Mouse (Mus musculus) 3T3-L1 (cell line): ENCODE measurements around the gene Zmym6.
"Not testable (repeated sequence)": the region's sequence is repeated elsewhere in the genome, so short reads cannot be mapped to it uniquely, and the experiment has no call there.

Experiments used
- DNase-seq: peaks from one replicate; pipeline ENCODE4 v3.0.0-alpha.2; 2015; ENCODE audit warnings: low read depth, low spot score

Gene Zmym6

GRCm38 (mm10) chr4:127076875-127077548, at the start of gene Zmym6:
Zmym6 (plus strand) TSS chr4:127077383.
- peak; percentile 84 for DNase-seq

DNA sequence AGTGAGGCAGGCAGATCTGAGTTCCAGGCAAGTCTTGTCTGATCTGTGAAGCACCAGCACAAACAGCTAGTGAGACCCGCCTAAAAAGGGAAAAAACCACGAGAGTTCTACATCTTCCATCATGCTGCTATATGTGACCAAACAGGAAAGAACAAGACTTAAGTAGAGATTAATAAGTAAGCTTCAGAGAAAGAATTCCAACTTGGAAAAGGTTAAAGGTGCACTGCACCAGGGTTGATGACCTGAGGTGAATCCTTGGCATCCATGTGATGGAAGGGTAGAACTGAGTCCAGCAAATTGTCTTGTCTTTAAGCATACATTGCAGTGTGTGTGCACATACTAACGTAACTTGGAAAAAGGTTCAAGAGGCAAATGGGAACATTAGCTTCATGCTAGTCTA, 40.0 kb upstream of the Zmym6 start:
- no peak for DNase-seq

GRCm38 (mm10) chr4:127037908-127038827, 39.0 kb upstream of the Zmym6 start:
- no peak for DNase-seq

DNA sequence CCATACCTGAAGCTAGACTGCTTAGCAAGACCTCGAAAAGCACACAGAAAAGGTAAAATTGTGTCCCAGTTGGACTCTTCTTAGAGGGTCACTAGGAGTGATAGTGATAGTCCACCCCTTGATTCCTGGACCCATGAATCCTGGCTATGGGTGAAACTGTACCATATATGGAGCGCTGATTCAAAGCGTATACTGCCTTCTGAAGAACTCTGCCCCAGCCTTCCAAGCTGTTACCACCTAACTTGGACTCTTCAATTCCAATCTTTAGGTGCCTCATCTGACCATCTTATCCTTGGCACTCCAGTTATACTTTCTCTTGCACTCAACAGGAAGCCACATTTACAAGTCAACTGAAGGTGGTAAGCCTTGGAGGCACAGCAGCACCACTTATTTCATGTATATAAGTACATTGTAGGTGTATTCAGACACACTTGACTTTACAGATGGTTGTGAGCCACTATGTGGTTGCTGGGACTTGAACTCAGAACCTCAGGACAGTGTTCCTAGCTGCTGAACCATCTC, 38.3 kb upstream of the Zmym6 start:
- DNase-seq = no peak

DNA sequence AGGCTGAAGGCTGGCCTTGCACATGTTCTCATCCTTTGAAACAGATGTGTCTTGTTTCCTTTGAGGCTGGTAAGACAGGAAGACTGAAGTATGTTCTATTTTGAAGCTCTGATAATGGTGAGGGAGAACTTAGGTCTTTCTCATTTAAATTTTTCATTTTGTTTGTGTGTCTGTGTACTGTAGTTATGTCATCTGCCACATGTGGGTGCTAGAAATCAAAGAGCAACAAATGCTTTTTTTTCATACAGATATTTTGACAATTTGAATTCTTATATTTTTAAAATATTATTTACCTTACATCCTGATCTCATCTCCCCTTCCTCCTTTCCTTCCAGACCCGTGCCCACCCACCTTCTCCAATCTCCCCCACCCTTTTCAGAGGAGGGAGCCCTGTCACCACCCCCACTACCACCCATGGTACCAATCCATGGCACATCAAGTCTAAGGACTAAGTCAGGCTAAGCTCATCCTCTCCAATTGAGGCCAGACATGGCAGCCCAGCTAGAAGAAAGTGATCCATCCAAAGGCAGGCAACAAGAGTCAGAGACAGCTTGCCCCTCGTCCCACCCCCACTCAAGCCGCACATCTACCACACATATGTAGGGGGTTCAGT, 37.2 kb upstream of the Zmym6 start:
- DNase-seq = no peak

DNA sequence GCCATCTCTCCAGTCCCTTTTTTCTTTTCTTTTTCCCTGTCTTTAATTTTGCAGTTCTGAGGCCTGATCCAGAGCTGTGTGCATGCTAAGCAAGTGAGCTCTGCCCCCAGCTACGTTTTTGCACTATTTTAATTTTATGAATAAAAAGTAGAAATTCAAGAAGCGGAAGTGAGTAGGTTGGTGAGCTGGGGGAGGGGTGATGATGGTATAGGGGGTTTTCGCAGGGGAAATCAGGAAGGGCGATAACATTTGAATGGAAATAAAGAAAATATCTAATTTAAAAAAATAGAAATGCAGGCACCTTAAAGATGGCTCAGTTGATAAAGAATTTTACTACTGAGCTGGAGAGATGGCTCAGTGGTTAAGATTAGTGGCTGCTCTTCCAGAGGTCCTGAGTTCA, 33.6 kb upstream of the Zmym6 start:
- DNase-seq = no peak

GRCm38 (mm10) chr4:127051121-127051520, 26.1 kb upstream of the Zmym6 start:
- DNase-seq = no peak

- no peak for DNase-seq
These were observed 24.1 kb upstream of the Zmym6 start for GRCm38 (mm10) chr4:127053071-127053470.

- no peak for DNase-seq
These were observed 22.5 kb upstream of the Zmym6 start for GRCm38 (mm10) chr4:127054522-127055198.

DNA sequence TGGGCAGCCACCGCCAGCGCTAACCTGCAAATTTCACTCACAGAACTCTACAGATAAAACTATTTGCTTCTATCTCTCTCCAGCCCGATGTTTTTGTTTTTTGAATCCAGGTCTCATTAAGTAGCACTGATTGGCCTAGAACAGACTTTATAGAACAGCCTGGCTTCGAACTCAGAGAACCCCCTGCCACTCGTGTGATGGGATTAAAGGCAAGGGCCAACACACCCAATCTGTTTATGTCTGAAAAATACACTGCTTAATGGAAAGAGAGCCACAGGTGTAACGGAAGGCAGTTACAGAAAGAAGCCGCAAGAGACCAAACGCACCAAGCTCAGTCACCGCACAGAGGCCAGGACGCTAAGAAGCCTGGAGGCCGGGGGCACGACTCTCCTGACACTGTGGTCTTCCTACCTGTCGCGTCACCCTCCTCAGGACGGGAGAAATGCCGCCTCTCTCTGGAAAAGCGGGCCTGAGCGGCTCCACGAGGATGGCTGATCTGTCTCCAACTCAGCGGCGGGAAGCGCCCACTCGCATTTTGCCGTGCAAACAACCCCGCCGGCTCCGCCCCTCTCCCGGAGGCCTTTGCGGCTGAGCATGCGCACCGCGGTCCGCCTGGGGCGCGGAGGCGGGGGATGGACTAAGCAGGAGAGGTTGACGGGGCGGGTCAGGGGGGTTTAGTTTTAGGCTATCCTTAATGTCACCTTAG, 16.4 kb upstream of the Zmym6 start, which contains the start of gene Zmym1:
Gene Zmym1, minus strand, starts transcription at position 568 of the 706 bp plus-strand sequence.
- peak; percentile 82 for DNase-seq

DNA sequence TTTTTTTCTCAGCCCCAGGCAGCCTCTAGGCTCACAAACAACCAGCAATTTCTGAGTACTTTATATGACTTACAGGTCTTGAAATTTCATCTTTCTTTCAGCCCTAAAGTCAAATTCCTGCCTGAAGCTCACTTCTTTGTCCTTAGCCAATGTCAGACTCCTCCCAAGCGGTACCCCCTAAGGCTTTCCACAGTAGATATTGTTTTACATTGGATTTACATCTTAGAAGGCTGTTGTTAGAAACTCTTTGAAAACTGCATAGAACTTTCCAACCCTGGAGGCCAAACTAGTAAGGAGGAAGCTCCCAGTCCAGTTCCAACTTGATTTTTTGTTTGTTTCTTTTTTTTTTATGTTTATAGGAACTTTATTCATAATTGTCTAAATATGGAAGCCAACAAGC, 13.1 kb upstream of the Zmym6 start:
- no peak for DNase-seq

DNA sequence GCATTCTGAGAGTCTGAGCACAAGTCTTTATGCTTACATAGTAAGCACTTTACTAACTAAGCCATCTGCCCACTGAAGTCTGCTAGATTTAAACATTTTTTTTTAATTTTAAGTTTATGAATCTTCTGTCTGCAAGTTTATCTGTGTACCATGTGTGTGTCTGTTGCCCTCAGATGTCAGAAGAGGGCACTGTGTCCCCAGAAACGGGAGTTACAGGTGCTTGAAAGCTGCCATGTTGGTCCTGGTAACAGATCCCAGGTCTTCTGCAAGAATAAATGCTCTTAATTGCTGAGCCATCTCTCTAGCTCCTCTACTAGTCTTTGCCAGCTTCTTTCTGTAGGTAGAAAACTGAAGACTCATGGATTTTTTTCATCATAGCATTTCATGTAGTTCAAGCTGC, 2.3 kb upstream of the Zmym6 start:
- no peak for DNase-seq

DNA sequence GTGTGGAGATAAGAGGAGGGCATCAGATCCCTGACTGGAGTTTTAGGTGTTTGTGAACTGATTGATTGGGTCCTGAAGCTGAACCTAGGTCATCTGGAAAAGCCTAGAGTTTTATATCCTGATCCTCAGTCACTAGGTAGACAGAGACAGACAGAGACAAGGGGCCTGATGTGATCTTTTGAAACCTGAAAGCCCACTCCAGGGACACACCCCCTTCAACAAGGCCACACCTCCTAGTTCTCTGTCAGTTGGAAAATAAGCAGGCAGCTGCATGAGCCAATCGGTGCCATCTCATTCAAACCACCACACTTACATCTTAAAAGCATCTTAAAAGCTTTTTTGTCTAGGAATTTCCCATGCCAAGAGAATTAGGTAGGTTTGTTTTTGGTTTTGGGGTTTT, 3.6 kb downstream of the Zmym6 start:
- DNase-seq = no peak

DNA sequence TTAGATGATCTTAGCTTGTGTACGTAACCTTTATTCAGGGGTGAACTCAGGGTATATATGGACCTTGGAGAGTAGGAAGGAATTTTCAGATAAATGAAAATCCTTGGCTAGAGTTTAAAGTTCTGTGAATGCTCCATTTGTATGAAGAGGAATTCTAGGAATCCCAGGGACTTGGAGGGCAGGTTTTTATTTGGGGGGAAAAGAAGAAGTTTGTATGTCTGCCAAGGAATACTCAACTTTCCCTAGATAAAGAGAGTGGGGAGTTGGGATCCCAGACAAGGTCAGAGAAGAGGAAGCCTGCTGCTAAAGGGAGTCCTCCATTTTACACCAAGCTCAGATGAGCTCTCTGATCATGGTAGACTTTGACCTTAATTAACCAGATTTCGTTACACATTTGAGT, 5.9 kb downstream of the Zmym6 start:
- no peak for DNase-seq

- DNase-seq = no peak
These were observed 8.6 kb downstream of the Zmym6 start for GRCm38 (mm10) chr4:127085761-127086160.

DNA sequence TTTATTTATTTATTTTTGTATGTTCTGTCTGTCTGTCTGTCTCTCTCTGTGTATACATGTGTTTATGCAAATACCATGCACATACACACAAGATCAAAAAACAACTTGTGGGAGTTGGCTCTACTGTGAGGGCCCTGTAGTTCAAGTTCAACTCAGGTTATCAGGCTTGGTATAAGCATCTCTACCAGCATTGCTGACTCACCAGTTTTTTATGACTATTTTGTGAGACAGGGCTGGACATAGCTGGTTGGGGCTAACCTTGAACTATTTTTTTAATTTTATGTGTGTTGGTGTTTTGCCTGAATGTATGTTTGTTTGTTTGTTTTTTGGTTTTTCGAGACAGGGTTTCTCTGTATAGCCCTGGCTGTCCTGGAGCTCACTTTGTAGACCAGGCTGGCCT, 14.0 kb downstream of the Zmym6 start:
- no peak for DNase-seq

- no peak for DNase-seq
These were observed 17.9 kb downstream of the Zmym6 start for GRCm38 (mm10) chr4:127095090-127095489.

DNA sequence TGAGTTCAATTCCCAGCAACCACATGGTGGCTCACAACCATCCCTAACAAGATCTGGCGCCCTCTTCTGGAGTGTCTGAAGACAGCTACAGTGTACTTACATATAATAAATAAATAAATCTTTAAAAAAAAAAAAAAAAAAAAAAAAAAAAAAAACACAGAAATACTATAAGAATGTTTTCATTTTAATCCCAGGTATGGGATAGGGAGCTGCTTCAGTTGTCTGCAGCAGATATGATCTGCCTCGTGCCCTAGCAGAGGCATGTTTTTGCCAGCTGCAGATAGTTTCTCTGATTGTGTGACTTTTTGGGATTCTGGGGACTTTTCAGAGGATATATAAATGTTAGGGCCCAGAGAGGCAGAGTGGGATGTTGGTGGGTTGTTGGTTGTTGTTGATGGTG, 22.4 kb downstream of the Zmym6 start:
- not testable (repeated sequence) for DNase-seq

DNA sequence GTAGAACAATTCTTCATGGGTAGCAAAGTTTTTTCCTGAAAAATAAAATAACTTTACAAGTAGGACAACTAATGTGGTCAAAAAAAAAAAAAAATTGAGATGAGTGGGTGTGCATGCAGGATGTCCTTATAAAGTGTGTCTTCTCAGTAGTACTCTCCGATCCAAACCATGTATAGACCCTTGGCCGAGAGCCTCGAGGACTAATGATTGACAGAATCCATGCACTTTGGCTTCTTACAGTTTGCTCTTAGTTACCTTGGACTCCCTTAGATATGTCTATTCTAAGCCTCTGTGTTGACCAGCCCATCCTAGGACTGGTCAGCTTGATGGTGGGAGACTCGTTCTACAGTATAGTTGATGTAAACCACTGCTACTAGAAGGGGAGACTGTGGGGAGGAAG, 30.4 kb downstream of the Zmym6 start:
- DNase-seq = no peak

- DNase-seq = no peak
These were observed 33.4 kb downstream of the Zmym6 start for GRCm38 (mm10) chr4:127110570-127110969.

GRCm38 (mm10) chr4:127123391-127123790, 46.2 kb downstream of the Zmym6 start, which contains the start of gene Tmem35b:
Tmem35b (plus strand) TSS chr4:127123691.
- DNase-seq = no peak
